Mouse (Mus musculus) left cerebral cortex, adult 18-20 months (tissue): Measurements from ENCODE around the gene Zdhhc17. TPM values are rescaled to one million over a fixed set of nuclear protein-coding genes. Genes with fewer than 3 reads are reported as not detected.

Source experiments
- DNase-seq, 2 experiments: peaks; one replicate each; pipeline ENCODE4 v3.0.0; 2021 to 2022; ENCODE audit warnings: low spot score in 2 of 2, mixed read lengths in 1 of 2
- total RNA-seq, 2 experiments: library from RNA; stranded (reverse); gene quantifications; 2 replicates each; pipeline ENCODE4 v1.2.3; 2021

Gene Zdhhc17
- total RNA-seq, 2 experiments from 2014 or later = 115 to 121 TPM

DNA sequence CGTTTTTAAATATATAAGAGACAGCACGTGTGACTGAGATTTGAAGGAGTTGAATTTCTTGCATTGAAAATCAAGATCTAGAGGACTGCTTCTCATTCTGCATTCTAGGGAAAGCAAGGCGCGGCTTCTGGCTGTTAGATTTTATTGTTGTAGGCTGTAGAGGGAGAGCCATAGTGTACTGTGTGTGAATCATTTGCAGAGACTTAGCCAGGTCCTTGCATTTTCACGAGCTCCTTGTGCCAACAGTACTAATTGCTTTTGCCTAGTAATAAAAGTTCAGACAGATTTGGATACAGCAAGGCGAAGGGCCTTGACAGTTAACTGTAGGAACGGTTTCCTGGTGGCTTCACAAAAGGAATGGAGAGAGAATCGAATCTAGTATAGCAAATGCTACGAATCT is 87.3 kb downstream of the Zdhhc17 start:
- no peak for DNase-seq

- no peak for DNase-seq
Measured at GRCm38 (mm10) chr10:110921890-110922289, 88.0 kb downstream of the Zdhhc17 start.

DNA sequence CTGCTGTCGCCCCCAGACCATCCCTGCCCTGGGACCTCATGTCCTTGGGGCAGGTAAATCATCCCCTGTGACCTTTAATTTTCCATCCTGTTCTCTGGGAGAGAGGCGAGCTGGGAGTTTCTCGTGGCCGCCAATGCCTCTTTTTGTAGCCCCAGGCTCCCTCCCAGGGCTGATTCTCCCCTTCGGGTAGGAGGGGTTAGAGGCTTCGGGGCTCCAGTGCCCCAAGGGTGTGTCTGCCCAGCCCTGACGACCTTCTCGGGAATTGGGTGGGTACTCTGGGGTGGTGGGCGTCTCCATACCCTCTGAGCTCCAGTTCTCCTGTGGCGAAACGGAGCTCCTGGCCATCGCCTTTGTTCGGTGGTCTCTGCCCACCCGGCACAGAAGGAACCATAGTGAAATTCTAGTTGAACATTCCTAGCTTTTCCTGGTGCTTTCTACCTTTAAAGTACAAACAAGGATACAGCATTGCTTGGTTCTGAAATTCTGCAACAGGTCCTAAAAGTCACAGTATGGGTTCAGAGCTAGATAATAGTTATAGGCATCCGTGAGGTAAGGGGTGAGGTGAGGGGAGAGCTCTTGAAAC is 89.5 kb downstream of the Zdhhc17 start:
- no peak for DNase-seq

DNA sequence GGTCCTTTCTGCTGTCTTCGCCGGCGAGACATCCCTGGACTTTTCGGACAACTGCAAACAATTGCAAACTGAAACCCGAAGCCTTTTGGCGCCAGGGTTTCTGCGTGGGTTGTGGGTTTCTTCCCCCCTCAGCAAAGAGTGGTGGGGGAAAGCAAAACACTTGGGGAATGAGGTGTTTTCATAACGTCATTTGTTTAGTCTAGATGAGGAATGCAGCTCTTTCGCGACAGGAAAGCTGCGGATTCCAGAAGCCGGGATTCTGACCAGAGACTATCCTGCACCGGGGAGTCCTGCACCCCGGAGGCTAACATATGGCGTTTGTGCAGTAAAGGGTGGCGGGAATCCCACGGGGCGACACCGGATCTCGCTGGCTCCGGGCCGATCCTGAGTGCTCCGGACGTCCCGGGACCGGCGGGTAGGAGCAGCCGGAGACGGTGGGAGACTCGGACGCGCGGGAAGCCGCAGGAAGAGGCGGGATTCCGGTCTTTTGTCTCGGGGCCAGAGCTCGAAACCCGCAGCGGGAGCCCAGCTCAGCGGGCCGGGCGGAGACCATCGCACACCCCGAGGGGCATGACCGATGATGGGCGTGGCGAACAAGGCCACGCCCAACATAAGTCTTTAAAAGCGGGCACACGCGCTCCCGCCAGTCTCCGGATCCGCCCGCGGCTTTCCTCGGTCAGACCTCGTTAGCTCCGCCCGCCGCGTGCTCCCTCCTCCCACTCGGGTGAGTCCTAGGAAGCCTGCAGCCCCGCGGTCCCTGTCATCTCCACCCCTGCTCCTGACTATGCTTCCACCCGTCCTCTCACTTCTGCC is 90.2 kb downstream of the Zdhhc17 start, which contains the start of gene Csrp2:
Csrp2 (plus strand) TSS at position 259 of the 813 bp plus-strand sequence.
- peak; percentile 48 to 50 for DNase-seq

- DNase-seq = no peak
Measured at GRCm38 (mm10) chr10:110918414-110919391, 91.2 kb downstream of the Zdhhc17 start.

DNA sequence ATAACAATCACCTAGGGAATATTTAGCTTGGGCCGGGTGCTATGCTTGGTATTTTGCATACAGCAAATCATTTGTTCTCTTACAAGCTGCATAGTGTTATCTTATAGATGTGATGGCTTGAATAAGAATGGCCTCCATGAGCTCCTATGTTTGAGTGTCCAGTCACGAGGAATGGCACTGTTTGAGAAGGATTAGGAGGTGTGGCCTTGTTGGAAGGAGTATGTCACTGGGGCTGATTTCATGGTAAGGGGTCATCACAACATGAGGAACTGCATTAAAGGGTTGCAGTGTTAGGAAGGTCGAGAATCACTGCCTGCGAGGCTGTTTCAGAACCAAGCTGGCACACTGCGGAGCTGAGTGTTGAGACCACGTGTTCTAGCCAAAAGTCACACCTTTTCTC is 92.4 kb downstream of the Zdhhc17 start:
- DNase-seq = no peak

GRCm38 (mm10) chr10:110916666-110917344 is 93.1 kb downstream of the Zdhhc17 start:
- no peak for DNase-seq

DNA sequence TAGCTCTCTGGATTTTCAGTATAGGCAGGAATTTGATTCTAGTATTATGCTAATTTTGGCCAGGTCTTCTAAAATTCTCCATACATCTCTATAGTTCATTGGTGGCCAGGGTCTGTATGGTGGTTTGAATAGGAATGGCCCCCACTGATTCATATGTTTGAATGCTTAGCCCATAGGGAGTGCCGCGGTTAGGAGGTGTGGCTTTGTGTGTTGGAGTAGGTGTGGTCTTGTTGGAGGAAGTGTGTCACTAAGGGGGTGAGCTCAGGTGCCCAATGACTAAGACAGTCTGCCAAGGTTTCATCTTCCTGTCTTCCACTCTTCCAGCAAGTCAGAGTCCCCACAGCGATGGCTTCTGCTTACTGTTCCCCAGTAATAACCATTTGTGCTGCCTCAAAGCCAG is 106.1 kb downstream of the Zdhhc17 start:
- no peak for DNase-seq

GRCm38 (mm10) chr10:110899744-110900501 is 110.0 kb downstream of the Zdhhc17 start:
- no peak for DNase-seq

Other genes with a start within 250 kb of the Zdhhc17 start
- 1 to 10 TPM; 6.4 to 8.6 TPM for gene Csrp2, start 90.4 kb downstream of the Zdhhc17 start, total RNA-seq
- 10 to 100 TPM; 94.0 to 100.0 TPM for gene Osbpl8, start 154.6 kb upstream of the Zdhhc17 start, total RNA-seq